Mouse (Mus musculus) liver, embryonic 14.5 days (tissue): ENCODE data around the gene Nkain4. TPM values are rescaled to one million over a fixed set of nuclear protein-coding genes. Genes with fewer than 3 reads are reported as not detected.
A peak's percentile ranks its signal among the peaks of the same experiment; 100 is the strongest.

Experiments used
- ATAC-seq: fragments of 200-750 bp; cut with Nextera tagmentation; 2 replicates; pipeline ENCODE4 v1.8.0; 2017; ENCODE audit warnings: moderate number of reproducible peaks, mild to moderate bottlenecking, moderate library complexity; ENCODE audit not compliant: insufficient read depth
- DNase-seq, 3 experiments: peaks; one replicate each; pipeline ENCODE4 v3.0.0-alpha.2; 2012 to 2013; ENCODE audit warnings: low read depth in 3 of 3, low spot score in 3 of 3
- H3K27ac ChIP-seq: fragments of 300-500 bp; sonication (generic); 2 replicates; pipeline ENCODE4 v1.5.1; 2014; ENCODE audit warnings: moderate library complexity, mild to moderate bottlenecking, control low read depth, inconsistent platforms
- H3K27me3 ChIP-seq: fragments of 300-500 bp; sonication (generic); 2 replicates; pipeline ENCODE4 v1.6.1; 2014; ENCODE audit warnings: mild to moderate bottlenecking, low read length, moderate library complexity; ENCODE audit not compliant: control insufficient read depth, insufficient read depth
- H3K36me3 ChIP-seq: fragments of 300-500 bp; sonication (generic); replicated peaks from 2 replicates; pipeline ENCODE4 v1.6.1; 2014; ENCODE audit warnings: low read depth; ENCODE audit not compliant: control insufficient read depth, insufficient read depth
- H3K4me1 ChIP-seq, 2 experiments: fragments of 200-500 bp in 1 of 2; fragments of 300-500 bp in 1 of 2; sonication (generic) in 1 of 2; replicated peaks; 2 replicates each; pipeline ENCODE4 v1.6.1; 2012 to 2014; ENCODE audit warnings: antibody characterized with exemption in 1 of 2, inconsistent platforms in 1 of 2, low read length in 1 of 2; ENCODE audit not compliant: control insufficient read depth in 2 of 2, insufficient read depth in 2 of 2
- H3K4me2 ChIP-seq: fragments of 300-500 bp; sonication (generic); 2 replicates; pipeline ENCODE4 v1.6.1; 2014; ENCODE audit warnings: low read depth, mild to moderate bottlenecking, control low read depth, moderate library complexity
- H3K4me3 ChIP-seq, 2 experiments: fragments of 200-500 bp in 1 of 2; fragments of 300-500 bp in 1 of 2; sonication (generic) in 1 of 2; 2 replicates each; pipeline ENCODE4 v1.5.1; 2012 to 2014; ENCODE audit warnings: low read depth in 2 of 2, low read length in 2 of 2, mild to moderate bottlenecking in 2 of 2, control low read depth in 1 of 2, inconsistent platforms in 1 of 2, moderate library complexity in 1 of 2; ENCODE audit not compliant: insufficient read depth in 1 of 2
- H3K9ac ChIP-seq: fragments of 300-500 bp; sonication (generic); replicated peaks from 2 replicates; pipeline ENCODE4 v1.6.1; 2014; ENCODE audit warnings: mild to moderate bottlenecking, control low read depth, moderate library complexity
- H3K9me3 ChIP-seq: fragments of 300-500 bp; sonication (generic); 2 replicates; pipeline ENCODE4 v1.6.1; 2016; ENCODE audit warnings: low read length, mixed read lengths; ENCODE audit not compliant: control insufficient read depth
- CTCF ChIP-seq: IDR thresholded peaks from 2 replicates; pipeline ENCODE4 v1.5.1; 2016; ENCODE audit warnings: antibody characterized with exemption, low read depth, control low read depth
- EP300 ChIP-seq: IDR thresholded peaks from 2 replicates; pipeline ENCODE4 v1.6.1; 2016; ENCODE audit warnings: antibody characterized with exemption, low read depth
- WGBS: fragments of 180-500 bp; shearing (Covaris S2); extraction: QIAGEN DNeasy Blood & Tissue Kit; methylation state at CpG from one replicate; pipeline ENCODE4 v1.1.7; 2014; ENCODE audit not compliant: insufficient replicate concordance; 5-methylcytosine and 5-hydroxymethylcytosine counted together
- polyA plus RNA-seq, 2 experiments: library from polyadenylated mRNA; depleted of rRNA in 1 of 2; stranded (reverse) in 1 of 2; unstranded in 1 of 2; fragments of >200 nt; fragmentation: Nextera tagmentation in 1 of 2; extraction: Ambion mirVana in 1 of 2; gene quantifications; 2 replicates each; pipeline versions ENCODE4 v1.2.1 to v1.2.3; 2012 to 2014

Gene Nkain4
- polyA plus RNA-seq, 2 experiments: 1.1 to 1.5 TPM

- WGBS: 66% methylated on average over 6 of the region's 6 CpGs
- Histone ChIP-seq H3K4me3 (no peak overlapping the region), H3K36me3 (no peaks in the 10 kb centered on the region), H3K27me3 (peaks cover 36% of the 10 kb centered on the region), H3K9ac (no peak overlapping the region), H3K9me3 (no peaks in the 10 kb centered on the region), H3K4me1 (no peaks in the 10 kb centered on the region), H3K27ac (no peak overlapping the region), H3K4me2 (no peak overlapping the region)
- no peak for DNase-seq
- TF ChIP-seq CTCF: no peak
- TF ChIP-seq EP300: no peak
- no peak for ATAC-seq
These were observed 56.6 kb downstream of the Nkain4 start for GRCm38 (mm10) chr2:180897857-180898256.

- no peaks in the 10 kb centered on the region for H3K4me1 ChIP-seq
- no peak for DNase-seq
- H3K36me3 ChIP-seq: no peaks in the 10 kb centered on the region
- H3K9ac ChIP-seq: no peak overlapping the region
- TF ChIP-seq EP300: no peak
- TF ChIP-seq CTCF: no peak
- H3K4me3 ChIP-seq: no peak overlapping the region
- no peak for ATAC-seq
- H3K27ac ChIP-seq: no peak overlapping the region
- H3K9me3 ChIP-seq: no peaks in the 10 kb centered on the region
- no peak overlapping the region for H3K4me2 ChIP-seq
- WGBS: 58% methylated on average over 15 of the region's 15 CpGs
- H3K27me3 ChIP-seq: peaks cover 45% of the 10 kb centered on the region
These were observed 57.5 kb downstream of the Nkain4 start for GRCm38 (mm10) chr2:180896819-180897625.

GRCm38 (mm10) chr2:180895837-180896525 lies 58.5 kb downstream of the Nkain4 start:
- Histone ChIP-seq H3K4me3 (no peak overlapping the region), H3K4me2 (no peak overlapping the region), H3K4me1 (no peaks in the 10 kb centered on the region), H3K27ac (no peak overlapping the region), H3K9ac (no peak overlapping the region), H3K9me3 (no peaks in the 10 kb centered on the region), H3K36me3 (no peaks in the 10 kb centered on the region), H3K27me3 (peaks cover 55% of the 10 kb centered on the region)
- DNase-seq: no peak
- 49% methylated on average over 11 of the region's 11 CpGs for WGBS
- ATAC-seq: no peak
- no peak for TF ChIP-seq EP300
- no peak for TF ChIP-seq CTCF

- Histone ChIP-seq H3K4me1 (no peaks in the 10 kb centered on the region), H3K27ac (no peak overlapping the region), H3K36me3 (no peaks in the 10 kb centered on the region), H3K4me2 (no peak overlapping the region), H3K9ac (no peak overlapping the region), H3K9me3 (no peaks in the 10 kb centered on the region), H3K4me3 (no peak overlapping the region), H3K27me3 (peaks cover 62% of the 10 kb centered on the region)
- no peak for TF ChIP-seq EP300
- TF ChIP-seq CTCF: no peak
- 65% methylated on average over 3 of the region's 3 CpGs for WGBS
- no peak for ATAC-seq
- no peak for DNase-seq
These were observed 59.2 kb downstream of the Nkain4 start for GRCm38 (mm10) chr2:180895321-180895720.

GRCm38 (mm10) chr2:180894734-180895133 lies 59.8 kb downstream of the Nkain4 start:
- H3K4me3 ChIP-seq: no peak overlapping the region
- H3K27ac ChIP-seq: no peak overlapping the region
- H3K9ac ChIP-seq: no peak overlapping the region
- WGBS: 1% methylated on average over 13 of the region's 13 CpGs
- H3K36me3 ChIP-seq: no peaks in the 10 kb centered on the region
- TF ChIP-seq EP300 (no peak), CTCF (peak; percentile 88)
- no peak overlapping the region for H3K4me2 ChIP-seq
- peaks cover 68% of the 10 kb centered on the region for H3K27me3 ChIP-seq
- no peaks in the 10 kb centered on the region for H3K9me3 ChIP-seq
- H3K4me1 ChIP-seq: no peaks in the 10 kb centered on the region
- DNase-seq: peak; percentile 16 to 44 (median 32)
- ATAC-seq: no peak
